Mouse (Mus musculus): ENCODE measurements around the gene Trip10.

DNA sequence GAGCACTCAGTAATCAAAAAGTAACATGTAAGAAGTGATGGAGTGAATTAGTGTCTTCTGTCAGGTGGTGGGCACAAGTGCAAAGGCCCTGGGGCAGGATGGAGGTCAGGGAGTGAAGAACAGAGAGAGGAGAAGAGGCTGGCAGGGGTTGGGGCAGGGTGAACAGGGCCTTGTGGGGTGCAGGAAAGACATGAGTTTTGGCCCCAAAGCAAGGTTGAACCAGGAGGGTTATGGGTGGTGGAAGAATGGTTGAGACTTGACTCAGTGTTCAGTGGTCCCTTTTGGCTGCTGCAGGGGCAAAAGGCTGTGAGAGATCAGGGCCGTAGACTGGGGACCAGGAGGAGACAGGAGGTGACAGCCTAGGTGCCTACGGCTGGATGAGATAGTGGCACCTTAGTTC lies 29.3 kb downstream of the Trip10 start:
- TF ChIP-seq POLR2A (IDR thresholded peaks at IDR 0.05; ENCODE audit: insufficient read depth, low read depth, low read length): no peak
- no peak for TF ChIP-seq CTCF (IDR thresholded peaks at IDR 0.05)
- TF ChIP-seq EP300 (IDR thresholded peaks at IDR 0.05; ENCODE audit: insufficient read depth, low read depth, low read length): no peak

Measured in heart, adult 2 months (tissue).